Mouse (Mus musculus): ENCODE results near the gene Dock9. TPM values are rescaled to one million over a fixed set of nuclear protein-coding genes. Genes with fewer than 3 reads are reported as not detected.

Dock9 gene
- 4.3 TPM for polyA plus RNA-seq (2014; fragmentation: Illumina TruSeq; extraction: RNeasy Lipid Tissue Mini Kit (QIAGEN cat#74804); ENCODE audit: low read depth, low replicate concordance)

GRCm38 (mm10) chr14:121797457-121798410 is at the start of gene Dock9:
TSS of gene Dock9 (minus strand) at chr14:121797837.

GRCm38 (mm10) chr14:121504781-121505484 is 292.7 kb downstream of the Dock9 start, which contains the start of gene Slc15a1:
TSS of gene Slc15a1 (minus strand) at chr14:121505252.

Other genes starting within 250 kb of the Dock9 start
- gene Ubac2, start 80.8 kb upstream of the Dock9 start, polyA plus RNA-seq (2014; fragmentation: Illumina TruSeq; extraction: RNeasy Lipid Tissue Mini Kit (QIAGEN cat#74804); ENCODE audit: low read depth, low replicate concordance) = 28.3 TPM
- gene Gpr18, start 117.9 kb upstream of the Dock9 start, polyA plus RNA-seq (2014; fragmentation: Illumina TruSeq; extraction: RNeasy Lipid Tissue Mini Kit (QIAGEN cat#74804); ENCODE audit: low read depth, low replicate concordance) = 0.14 TPM
- 0.14 TPM for gene Gpr183, start 167.4 kb upstream of the Dock9 start, polyA plus RNA-seq (2014; fragmentation: Illumina TruSeq; extraction: RNeasy Lipid Tissue Mini Kit (QIAGEN cat#74804); ENCODE audit: low read depth, low replicate concordance)
- gene Timm8a2, start 236.8 kb upstream of the Dock9 start, polyA plus RNA-seq (2014; fragmentation: Illumina TruSeq; extraction: RNeasy Lipid Tissue Mini Kit (QIAGEN cat#74804); ENCODE audit: low read depth, low replicate concordance) = 4.5 TPM

Data from testis, adult 10 weeks (tissue).